Mouse (Mus musculus): ENCODE data around the gene Ccdc14. TPM values are rescaled to one million over a fixed set of nuclear protein-coding genes. Genes with fewer than 3 reads are reported as not detected.
A peak's percentile ranks its signal among the peaks of the same experiment; 100 is the strongest.

The Ccdc14 gene
- polyA plus RNA-seq, 1 experiment, result 0.71 TPM

DNA sequence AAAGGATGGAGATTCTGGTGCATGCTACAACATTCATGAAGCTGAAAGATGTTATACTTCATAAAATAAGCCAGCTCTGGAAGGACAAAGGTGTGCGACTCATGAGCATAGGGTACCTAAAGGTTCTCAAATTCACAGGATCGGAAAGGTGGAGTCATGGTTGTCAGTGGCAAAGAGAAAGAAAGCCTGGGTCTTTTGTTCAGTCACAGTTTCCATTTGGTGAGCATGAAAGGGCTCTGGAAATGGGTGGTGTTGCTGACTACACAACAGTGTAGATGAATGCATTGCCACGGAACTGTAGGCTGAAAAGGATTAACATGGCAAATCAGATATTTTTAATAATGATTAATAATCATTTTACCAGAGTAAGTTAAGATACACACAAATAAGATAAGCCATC, 25.9 kb upstream of the Ccdc14 start:
- WGBS, result 81% methylated on average over 3 of the region's 3 CpGs
- TF ChIP-seq CTCF (IDR thresholded peaks at IDR 0.05; ENCODE audit: extremely low read depth, insufficient read length, insufficient replicate concordance, low read depth, low read length) (no peak), POLR2A (IDR thresholded peaks at IDR 0.05; ENCODE audit: low read depth, low read length) (no peak)
- H3K4me1 ChIP-seq (ENCODE audit: control insufficient read depth, insufficient read depth, insufficient read length, low read length), result 0 out of 2 replicates have a peak, but pooled peaks cover 2% of the 10 kb centered on the region

GRCm38 (mm10) chr16:34667031-34667726, 23.2 kb upstream of the Ccdc14 start:
- H3K27ac ChIP-seq (ENCODE audit: insufficient read depth, low read depth, low read length), result no peak overlapping the region
- no peaks in the 10 kb centered on the region for H3K36me3 ChIP-seq (ENCODE audit: control insufficient read depth, insufficient read depth, low read length)
- no peak overlapping the region for H3K4me3 ChIP-seq (ENCODE audit: low read depth, low read length)
- 5% methylated on average over 20 of the region's 20 CpGs for WGBS
- H3K4me1 ChIP-seq (ENCODE audit: control insufficient read depth, insufficient read depth, insufficient read length, low read length), result 0 out of 2 replicates have a peak, but pooled peaks cover 2% of the 10 kb centered on the region
- TF ChIP-seq POLR2A (IDR thresholded peaks at IDR 0.05; ENCODE audit: low read depth, low read length), result no peak
- peak; percentile 90 for TF ChIP-seq CTCF (IDR thresholded peaks at IDR 0.05; ENCODE audit: extremely low read depth, insufficient read length, insufficient replicate concordance, low read depth, low read length)
- H3K27me3 ChIP-seq (ENCODE audit: control insufficient read depth, insufficient read depth, low read length), result peaks cover 5% of the 10 kb centered on the region; the same call in 1 of the 2 replicates

More for the DNA sequence above, 25.9 kb upstream of the Ccdc14 start:
- Histone ChIP-seq H3K27ac (ENCODE audit: insufficient read depth, low read depth, low read length) (no peak overlapping the region), H3K4me3 (ENCODE audit: low read depth, low read length) (no peak overlapping the region), H3K36me3 (ENCODE audit: control insufficient read depth, insufficient read depth, low read length) (no peaks in the 10 kb centered on the region), H3K27me3 (ENCODE audit: control insufficient read depth, insufficient read depth, low read length) (peaks cover 5% of the 10 kb centered on the region; the same call in 1 of the 2 replicates)

- no peak for TF ChIP-seq POLR2A (IDR thresholded peaks at IDR 0.05; ENCODE audit: low read depth, low read length)
- no peak for TF ChIP-seq CTCF (IDR thresholded peaks at IDR 0.05; ENCODE audit: extremely low read depth, insufficient read length, insufficient replicate concordance, low read depth, low read length)
- H3K36me3 ChIP-seq (ENCODE audit: control insufficient read depth, insufficient read depth, low read length), result no peaks in the 10 kb centered on the region
- H3K4me1 ChIP-seq (ENCODE audit: control insufficient read depth, insufficient read depth, insufficient read length, low read length), result 0 out of 2 replicates have a peak, but pooled peaks cover 2% of the 10 kb centered on the region
- 60% methylated on average over 9 of the region's 9 CpGs for WGBS
- H3K4me3 ChIP-seq (ENCODE audit: low read depth, low read length), result no peak overlapping the region
- H3K27me3 ChIP-seq (ENCODE audit: control insufficient read depth, insufficient read depth, low read length), result peaks cover 5% of the 10 kb centered on the region; the same call in 1 of the 2 replicates
- H3K27ac ChIP-seq (ENCODE audit: insufficient read depth, low read depth, low read length), result no peak overlapping the region
Observed at GRCm38 (mm10) chr16:34668341-34668740, 22.1 kb upstream of the Ccdc14 start.

DNA sequence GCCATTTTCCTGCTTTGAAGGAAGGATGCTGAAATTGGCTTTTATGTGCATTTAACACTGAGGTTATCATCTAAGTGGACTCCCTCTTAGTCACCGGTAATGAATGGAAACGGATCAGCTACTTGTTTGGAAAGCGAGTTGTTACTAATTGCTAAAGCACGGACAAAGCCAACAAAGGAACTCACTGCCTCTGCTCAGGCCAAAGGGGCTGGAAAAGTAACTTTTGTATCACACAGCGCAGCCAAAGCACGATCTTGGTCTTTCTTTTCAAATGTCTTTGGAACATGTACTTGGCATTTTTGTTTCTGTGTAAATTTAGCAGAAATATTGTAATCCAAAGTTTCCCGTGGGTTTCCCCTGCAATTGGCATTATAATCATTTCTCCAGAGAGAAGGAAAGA, 18.4 kb upstream of the Ccdc14 start:
- Histone ChIP-seq H3K4me3 (ENCODE audit: low read depth, low read length) (no peak overlapping the region), H3K27me3 (ENCODE audit: control insufficient read depth, insufficient read depth, low read length) (0 out of 2 replicates have a peak, but pooled peaks cover 5% of the 10 kb centered on the region), H3K36me3 (ENCODE audit: control insufficient read depth, insufficient read depth, low read length) (no peaks in the 10 kb centered on the region), H3K4me1 (ENCODE audit: control insufficient read depth, insufficient read depth, insufficient read length, low read length) (0 out of 2 replicates have a peak, but pooled peaks cover 2% of the 10 kb centered on the region), H3K27ac (ENCODE audit: insufficient read depth, low read depth, low read length) (no peak overlapping the region)
- whole genome bisulfite sequencing, result 67% methylated on average over 7 of the region's 7 CpGs
- TF ChIP-seq CTCF (IDR thresholded peaks at IDR 0.05; ENCODE audit: extremely low read depth, insufficient read length, insufficient replicate concordance, low read depth, low read length) (no peak), POLR2A (IDR thresholded peaks at IDR 0.05; ENCODE audit: low read depth, low read length) (no peak)

GRCm38 (mm10) chr16:34672822-34673221, 17.6 kb upstream of the Ccdc14 start:
- H3K36me3 ChIP-seq (ENCODE audit: control insufficient read depth, insufficient read depth, low read length), result no peaks in the 10 kb centered on the region
- H3K27ac ChIP-seq (ENCODE audit: insufficient read depth, low read depth, low read length), result no peak overlapping the region
- H3K4me1 ChIP-seq (ENCODE audit: control insufficient read depth, insufficient read depth, insufficient read length, low read length), result no peaks in the 10 kb centered on the region
- no peaks in the 10 kb centered on the region for H3K27me3 ChIP-seq (ENCODE audit: control insufficient read depth, insufficient read depth, low read length)
- 33% methylated on average over 3 of the region's 3 CpGs for WGBS
- H3K4me3 ChIP-seq (ENCODE audit: low read depth, low read length), result no peak overlapping the region
- TF ChIP-seq CTCF (IDR thresholded peaks at IDR 0.05; ENCODE audit: extremely low read depth, insufficient read length, insufficient replicate concordance, low read depth, low read length), result no peak
- TF ChIP-seq POLR2A (IDR thresholded peaks at IDR 0.05; ENCODE audit: low read depth, low read length), result no peak

DNA sequence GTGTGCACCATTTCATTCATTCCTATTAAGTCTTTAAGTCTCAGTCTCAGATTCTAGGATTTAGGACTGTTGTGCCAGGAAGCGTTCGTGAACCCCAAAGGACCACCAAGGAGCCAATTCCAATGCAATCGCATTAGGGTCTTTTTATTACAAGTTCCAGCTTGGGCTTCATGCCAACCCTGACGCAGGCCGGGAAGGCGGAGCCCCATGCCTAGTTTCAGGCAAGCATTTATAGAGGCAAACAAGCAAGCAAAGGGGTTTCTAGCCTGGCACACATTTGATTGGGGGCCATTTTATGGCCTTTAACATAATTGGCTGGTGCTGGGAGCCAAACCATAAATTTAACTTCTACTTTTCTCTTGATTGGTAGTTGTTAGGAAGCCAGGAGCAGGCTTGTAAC, 16.1 kb upstream of the Ccdc14 start:
- H3K4me1 ChIP-seq (ENCODE audit: control insufficient read depth, insufficient read depth, insufficient read length, low read length), result no peaks in the 10 kb centered on the region
- 78% methylated on average over 6 of the region's 6 CpGs for WGBS
- H3K27ac ChIP-seq (ENCODE audit: insufficient read depth, low read depth, low read length), result no peak overlapping the region
- no peaks in the 10 kb centered on the region for H3K36me3 ChIP-seq (ENCODE audit: control insufficient read depth, insufficient read depth, low read length)
- no peak overlapping the region for H3K4me3 ChIP-seq (ENCODE audit: low read depth, low read length)
- no peaks in the 10 kb centered on the region for H3K27me3 ChIP-seq (ENCODE audit: control insufficient read depth, insufficient read depth, low read length)
- no peak for TF ChIP-seq POLR2A (IDR thresholded peaks at IDR 0.05; ENCODE audit: low read depth, low read length)
- no peak for TF ChIP-seq CTCF (IDR thresholded peaks at IDR 0.05; ENCODE audit: extremely low read depth, insufficient read length, insufficient replicate concordance, low read depth, low read length)

- TF ChIP-seq CTCF (IDR thresholded peaks at IDR 0.05; ENCODE audit: extremely low read depth, insufficient read length, insufficient replicate concordance, low read depth, low read length) (no peak), POLR2A (IDR thresholded peaks at IDR 0.05; ENCODE audit: low read depth, low read length) (no peak)
- Histone ChIP-seq H3K27me3 (ENCODE audit: control insufficient read depth, insufficient read depth, low read length) (no peaks in the 10 kb centered on the region), H3K36me3 (ENCODE audit: control insufficient read depth, insufficient read depth, low read length) (no peaks in the 10 kb centered on the region), H3K4me1 (ENCODE audit: control insufficient read depth, insufficient read depth, insufficient read length, low read length) (no peaks in the 10 kb centered on the region), H3K27ac (ENCODE audit: insufficient read depth, low read depth, low read length) (no peak overlapping the region), H3K4me3 (ENCODE audit: low read depth, low read length) (no peak overlapping the region)
Observed at GRCm38 (mm10) chr16:34681823-34682222, 8.6 kb upstream of the Ccdc14 start.
